Mouse (Mus musculus): ENCODE data around the gene Orc3.

GRCm38 (mm10) chr4:34661514-34661913 is 46.8 kb upstream of the Orc3 start:
- no peak for TF ChIP-seq POLR2A (IDR thresholded peaks at IDR 0.05; ENCODE audit: low read depth, low read length)
- TF ChIP-seq SMC3 (IDR thresholded peaks at IDR 0.05; ENCODE audit: low read depth, low read length): no peak
- no peak for TF ChIP-seq CTCF (conservative IDR thresholded peaks at IDR 0.05 in 1 of 2, IDR thresholded peaks at IDR 0.05 in 1 of 2; ENCODE audit: low read depth in 2 of 2, low read length in 2 of 2)
- TF ChIP-seq ETS1 (conservative IDR thresholded peaks at IDR 0.05; ENCODE audit: low read depth, low read length): no peak
- TF ChIP-seq CHD2 (IDR thresholded peaks at IDR 0.05; ENCODE audit: low read length): no peak
- TF ChIP-seq NRF1 (IDR thresholded peaks at IDR 0.05; ENCODE audit: low read depth, low read length): no peak
- no peak for TF ChIP-seq E2F4 (IDR thresholded peaks at IDR 0.05; ENCODE audit: insufficient replicate concordance, low read depth, low read length)
- no peak for TF ChIP-seq USF1 (IDR thresholded peaks at IDR 0.05; ENCODE audit: low read depth, low read length)
- TF ChIP-seq SIN3A (IDR thresholded peaks at IDR 0.05; ENCODE audit: low read length): no peak
- no peak for TF ChIP-seq JUND (conservative IDR thresholded peaks at IDR 0.05; ENCODE audit: low read depth, low read length)
- no peak for TF ChIP-seq UBTF (IDR thresholded peaks at IDR 0.05; ENCODE audit: low read depth, low read length)
- no peak for TF ChIP-seq RCOR1 (conservative IDR thresholded peaks at IDR 0.05; ENCODE audit: low read depth, low read length)

Measured in CH12.LX (cell line).